Mouse (Mus musculus) lung, postnatal 0 days (tissue): Measurements from ENCODE around the gene Tubb3.
"Not testable (repeated sequence)": the region's sequence is repeated elsewhere in the genome, so short reads cannot be mapped to it uniquely, and the experiment has no call there.

Experiments
- CTCF ChIP-seq: IDR thresholded peaks from 2 replicates; pipeline ENCODE4 v1.5.1; 2016; ENCODE audit warnings: antibody characterized with exemption, mild to moderate bottlenecking
- EP300 ChIP-seq: IDR thresholded peaks from 2 replicates; pipeline ENCODE4 v1.6.1; 2016; ENCODE audit warnings: antibody characterized with exemption, mild to moderate bottlenecking, control low read depth

DNA sequence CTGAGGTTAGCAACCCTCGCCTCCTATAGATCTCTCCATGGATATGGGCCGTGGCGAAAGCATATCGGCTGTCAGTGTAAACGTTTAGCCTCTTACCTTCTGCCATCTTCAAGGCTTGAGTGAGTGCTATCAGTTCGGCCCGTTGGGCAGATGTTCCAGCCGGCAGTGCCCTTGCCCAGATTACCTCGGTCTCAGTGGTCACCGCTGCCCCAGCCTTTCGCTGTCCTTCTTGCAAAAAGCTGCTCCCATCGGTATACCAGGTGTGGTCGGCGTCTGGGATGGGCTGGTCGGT is 18.4 kb downstream of the Tubb3 start:
- not testable (repeated sequence) for TF ChIP-seq CTCF, EP300
